Mouse (Mus musculus): ENCODE measurements around the gene Nubp2. TPM values are rescaled to one million over a fixed set of nuclear protein-coding genes. Genes with fewer than 3 reads are reported as not detected.

Gene Nubp2
- polyA plus RNA-seq, 1 experiment from 2014 or later, result 72.7 TPM

GRCm38 (mm10) chr17:24873695-24874404, 12.3 kb downstream of the Nubp2 start:
- Histone ChIP-seq H3K4me1 (peaks cover 21% of the 10 kb centered on the region), H3K36me3 (no peaks in the 10 kb centered on the region), H3K27me3 (ENCODE audit: low read depth, poor library complexity, severe bottlenecking) (no peaks in the 10 kb centered on the region), H3K4me3 (no peak overlapping the region), H3K27ac (no peak overlapping the region), H3K9me3 (replicated peaks) (no peaks in the 10 kb centered on the region)
- no peak for DNase-seq (ENCODE audit: low spot score)
- 52% methylated on average over 4 of the region's 4 CpGs for WGBS

GRCm38 (mm10) chr17:24867914-24868313, 18.2 kb downstream of the Nubp2 start:
- H3K27me3 ChIP-seq (ENCODE audit: low read depth, poor library complexity, severe bottlenecking), result no peaks in the 10 kb centered on the region
- DNase-seq (ENCODE audit: low spot score), result no peak
- H3K36me3 ChIP-seq, result 0 out of 2 replicates have a peak, but pooled peaks cover 7% of the 10 kb centered on the region
- H3K4me1 ChIP-seq, result no peaks in the 10 kb centered on the region
- no peak overlapping the region for H3K4me3 ChIP-seq
- no peak overlapping the region for H3K27ac ChIP-seq
- 92% methylated on average over 10 of the region's 10 CpGs for WGBS
- H3K9me3 ChIP-seq (replicated peaks), result no peaks in the 10 kb centered on the region

GRCm38 (mm10) chr17:24865776-24866175, 20.4 kb downstream of the Nubp2 start, which contains the start of gene Igfals:
Gene Igfals, plus strand, starts transcription at chr17:24865997.
- no peaks in the 10 kb centered on the region for H3K27me3 ChIP-seq (ENCODE audit: low read depth, poor library complexity, severe bottlenecking)
- no peak within 1 kb of the TSS for H3K27ac ChIP-seq
- no peak for DNase-seq (ENCODE audit: low spot score)
- WGBS, result 88% methylated on average over 8 of the region's 8 CpGs
- H3K4me3 ChIP-seq, result no peak within 1 kb of the TSS
- H3K9me3 ChIP-seq (replicated peaks), result no peaks in the 10 kb centered on the region
- peaks cover 21% of the 10 kb centered on the region for H3K36me3 ChIP-seq
- H3K4me1 ChIP-seq, result no peaks in the 10 kb centered on the region

GRCm38 (mm10) chr17:24861785-24862184, 24.4 kb downstream of the Nubp2 start:
- no peak for DNase-seq (ENCODE audit: low spot score)
- Histone ChIP-seq H3K9me3 (replicated peaks) (no peaks in the 10 kb centered on the region), H3K36me3 (peaks cover 28% of the 10 kb centered on the region), H3K27me3 (ENCODE audit: low read depth, poor library complexity, severe bottlenecking) (no peaks in the 10 kb centered on the region), H3K4me1 (no peaks in the 10 kb centered on the region), H3K27ac (no peak overlapping the region), H3K4me3 (no peak overlapping the region)
- WGBS, result 98% methylated on average over 3 of the region's 3 CpGs

- WGBS, result 92% methylated on average over 8 of the region's 8 CpGs
- Histone ChIP-seq H3K4me1 (no peaks in the 10 kb centered on the region), H3K27ac (no peak overlapping the region), H3K9me3 (replicated peaks) (no peaks in the 10 kb centered on the region), H3K4me3 (no peak overlapping the region), H3K27me3 (ENCODE audit: low read depth, poor library complexity, severe bottlenecking) (no peaks in the 10 kb centered on the region), H3K36me3 (peaks cover 36% of the 10 kb centered on the region)
- DNase-seq (ENCODE audit: low spot score), result no peak
These were observed 26.1 kb downstream of the Nubp2 start for GRCm38 (mm10) chr17:24860076-24860475.

GRCm38 (mm10) chr17:24858967-24859366, 27.2 kb downstream of the Nubp2 start:
- Histone ChIP-seq H3K4me3 (no peak overlapping the region), H3K9me3 (replicated peaks) (no peaks in the 10 kb centered on the region), H3K27me3 (ENCODE audit: low read depth, poor library complexity, severe bottlenecking) (no peaks in the 10 kb centered on the region), H3K36me3 (peaks cover 34% of the 10 kb centered on the region), H3K4me1 (no peaks in the 10 kb centered on the region), H3K27ac (no peak overlapping the region)
- WGBS, result 95% methylated on average over 6 of the region's 6 CpGs
- DNase-seq (ENCODE audit: low spot score), result no peak

GRCm38 (mm10) chr17:24857831-24858470, 28.2 kb downstream of the Nubp2 start:
- H3K4me3 ChIP-seq, result no peak overlapping the region
- no peak overlapping the region for H3K27ac ChIP-seq
- H3K36me3 ChIP-seq, result peaks cover 37% of the 10 kb centered on the region
- no peaks in the 10 kb centered on the region for H3K4me1 ChIP-seq
- no peak for DNase-seq (ENCODE audit: low spot score)
- H3K27me3 ChIP-seq (ENCODE audit: low read depth, poor library complexity, severe bottlenecking), result no peaks in the 10 kb centered on the region
- WGBS, result 82% methylated on average over 8 of the region's 8 CpGs
- no peaks in the 10 kb centered on the region for H3K9me3 ChIP-seq (replicated peaks)

- 88% methylated on average over 13 of the region's 13 CpGs for WGBS
- DNase-seq (ENCODE audit: low spot score), result no peak
- Histone ChIP-seq H3K9me3 (replicated peaks) (no peaks in the 10 kb centered on the region), H3K27ac (no peak overlapping the region), H3K4me1 (no peaks in the 10 kb centered on the region; the same call in 1 of the 2 replicates), H3K27me3 (ENCODE audit: low read depth, poor library complexity, severe bottlenecking) (peaks cover 4% of the 10 kb centered on the region), H3K36me3 (peaks cover 30% of the 10 kb centered on the region), H3K4me3 (no peak overlapping the region)
These were observed 29.6 kb downstream of the Nubp2 start for GRCm38 (mm10) chr17:24856589-24856988.

- Histone ChIP-seq H3K9me3 (replicated peaks) (no peaks in the 10 kb centered on the region), H3K36me3 (peaks cover 25% of the 10 kb centered on the region), H3K4me3 (no peak overlapping the region), H3K27ac (no peak overlapping the region), H3K27me3 (ENCODE audit: low read depth, poor library complexity, severe bottlenecking) (peaks cover 10% of the 10 kb centered on the region), H3K4me1 (peaks cover 5% of the 10 kb centered on the region)
- DNase-seq (ENCODE audit: low spot score), result no peak
- WGBS, result 80% methylated on average over 3 of the region's 3 CpGs
These were observed 30.2 kb downstream of the Nubp2 start for GRCm38 (mm10) chr17:24855838-24856464.

GRCm38 (mm10) chr17:24851381-24852125, 34.6 kb downstream of the Nubp2 start:
- DNase-seq (ENCODE audit: low spot score), result no peak
- H3K27ac ChIP-seq, result no peak overlapping the region
- WGBS, result 84% methylated on average over 10 of the region's 10 CpGs
- H3K4me3 ChIP-seq, result peak overlapping the region; percentile 81
- peaks cover 14% of the 10 kb centered on the region for H3K36me3 ChIP-seq
- H3K9me3 ChIP-seq (replicated peaks), result no peaks in the 10 kb centered on the region
- peaks cover 11% of the 10 kb centered on the region for H3K27me3 ChIP-seq (ENCODE audit: low read depth, poor library complexity, severe bottlenecking)
- peaks cover 23% of the 10 kb centered on the region for H3K4me1 ChIP-seq

GRCm38 (mm10) chr17:24850773-24851127, 35.4 kb downstream of the Nubp2 start:
- peak overlapping the region; percentile 81 for H3K4me3 ChIP-seq
- no peak for DNase-seq (ENCODE audit: low spot score)
- H3K27me3 ChIP-seq (ENCODE audit: low read depth, poor library complexity, severe bottlenecking), result peaks cover 11% of the 10 kb centered on the region
- H3K36me3 ChIP-seq, result 0 out of 2 replicates have a peak, but pooled peaks cover 8% of the 10 kb centered on the region
- 1% methylated on average over 20 of the region's 20 CpGs for WGBS
- H3K9me3 ChIP-seq (replicated peaks), result no peaks in the 10 kb centered on the region
- peak overlapping the region; percentile 93 for H3K27ac ChIP-seq
- H3K4me1 ChIP-seq, result peaks cover 23% of the 10 kb centered on the region

GRCm38 (mm10) chr17:24850065-24850772, 35.9 kb downstream of the Nubp2 start, which contains the start of gene Fahd1:
Gene Fahd1, minus strand, starts transcription at chr17:24850364.
- peak; percentile 95 for DNase-seq (ENCODE audit: low spot score)
- WGBS, result 0% methylated on average over 58 of the region's 58 CpGs
- peak within 1 kb of the TSS; percentile 93 for H3K27ac ChIP-seq
- no peaks in the 10 kb centered on the region for H3K9me3 ChIP-seq (replicated peaks)
- H3K36me3 ChIP-seq, result 0 out of 2 replicates have a peak, but pooled peaks cover 8% of the 10 kb centered on the region
- peaks cover 11% of the 10 kb centered on the region for H3K27me3 ChIP-seq (ENCODE audit: low read depth, poor library complexity, severe bottlenecking)
- H3K4me3 ChIP-seq, result peak within 1 kb of the TSS; percentile 81
- peaks cover 23% of the 10 kb centered on the region for H3K4me1 ChIP-seq

All from limb, embryonic 10.5 days (tissue).